Mouse (Mus musculus): ENCODE measurements around the gene Pdzrn3. TPM values are rescaled to one million over a fixed set of nuclear protein-coding genes. Genes with fewer than 3 reads are reported as not detected.

Pdzrn3 gene
- total and polyA plus RNA-seq, 3 experiments, result not detected

GRCm38 (mm10) chr6:101306834-101307233, 70.9 kb downstream of the Pdzrn3 start:
- H3K36me3 ChIP-seq (replicated peaks in 1 of 2; ENCODE audit: control insufficient read depth in 1 of 2, insufficient read depth in 1 of 2, low read length in 1 of 2), result no peaks in the 10 kb centered on the region
- TF ChIP-seq TCF12 (IDR thresholded peaks at IDR 0.05; ENCODE audit: low read depth, low read length) (no peak), TBP (conservative IDR thresholded peaks at IDR 0.05; ENCODE audit: low read depth, low read length) (no peak), JUND (conservative IDR thresholded peaks at IDR 0.05; ENCODE audit: low read depth, low read length) (no peak), RAD21 (IDR thresholded peaks at IDR 0.05; ENCODE audit: low read depth, low read length) (no peak), ZNF384 (IDR thresholded peaks at IDR 0.05; ENCODE audit: low read depth, low read length) (no peak), ETS1 (conservative IDR thresholded peaks at IDR 0.05; ENCODE audit: low read depth, low read length) (no peak), MAFK (IDR thresholded peaks at IDR 0.05; ENCODE audit: insufficient replicate concordance, low read length) (no peak), MYC (IDR thresholded peaks at IDR 0.05; ENCODE audit: low read depth, low read length) (no peak), USF1 (IDR thresholded peaks at IDR 0.05; ENCODE audit: low read depth, low read length) (no peak), NRF1 (IDR thresholded peaks at IDR 0.05; ENCODE audit: low read depth, low read length) (no peak), POLR2AphosphoS2 (IDR thresholded peaks at IDR 0.05; ENCODE audit: low read depth, low read length) (no peak), SMC3 (IDR thresholded peaks at IDR 0.05; ENCODE audit: low read depth, low read length) (no peak), POLR2A (IDR thresholded peaks at IDR 0.05; ENCODE audit: low read depth, low read length) (no peak), ZMIZ1 (IDR thresholded peaks at IDR 0.05; ENCODE audit: low read depth, low read length) (no peak), HCFC1 (IDR thresholded peaks at IDR 0.05; ENCODE audit: low read depth, low read length) (no peak), KAT2A (IDR thresholded peaks at IDR 0.05; ENCODE audit: insufficient replicate concordance, low read length) (no peak), ZKSCAN1 (IDR thresholded peaks at IDR 0.05; ENCODE audit: borderline replicate concordance, low read depth, low read length) (no peak)
- H3K9me3 ChIP-seq (replicated peaks; ENCODE audit: low read length), result peaks cover 78% of the 10 kb centered on the region
- no peak for DNase-seq (ENCODE audit: extremely low read depth)
- H3K4me2 ChIP-seq (ENCODE audit: insufficient read depth, low read depth, poor library complexity, severe bottlenecking), result no peak overlapping the region
- no peak overlapping the region for H3K4me3 ChIP-seq (replicated peaks in 1 of 3; ENCODE audit: low read depth in 2 of 3, low read length in 2 of 3, poor library complexity in 1 of 3)
- H3K27me3 ChIP-seq (replicated peaks), result no peaks in the 10 kb centered on the region
- H3K27ac ChIP-seq (ENCODE audit: insufficient read depth, low read depth), result no peak overlapping the region
- no peaks in the 10 kb centered on the region for H3K4me1 ChIP-seq (ENCODE audit: control insufficient read depth in 1 of 2, insufficient read depth in 2 of 2)
- no peak overlapping the region for H3K9ac ChIP-seq (ENCODE audit: insufficient read depth, low read depth)
- H3K79me2 ChIP-seq (replicated peaks; ENCODE audit: control insufficient read depth, extremely low read depth, insufficient read depth, poor library complexity, severe bottlenecking), result no peaks in the 10 kb centered on the region
- dilution Hi-C loops (cut with MboI; ENCODE audit: extremely low pct_ligation_motif_present, extremely low pct_unique_long_range_greater_than_20kb, low sequenced_read_pairs) (no loop called here), in situ Hi-C loops (cut with MboI; ENCODE audit: low pct_ligation_motif_present, low pct_unique_long_range_greater_than_20kb, low sequenced_read_pairs) (no loop called here)

DNA sequence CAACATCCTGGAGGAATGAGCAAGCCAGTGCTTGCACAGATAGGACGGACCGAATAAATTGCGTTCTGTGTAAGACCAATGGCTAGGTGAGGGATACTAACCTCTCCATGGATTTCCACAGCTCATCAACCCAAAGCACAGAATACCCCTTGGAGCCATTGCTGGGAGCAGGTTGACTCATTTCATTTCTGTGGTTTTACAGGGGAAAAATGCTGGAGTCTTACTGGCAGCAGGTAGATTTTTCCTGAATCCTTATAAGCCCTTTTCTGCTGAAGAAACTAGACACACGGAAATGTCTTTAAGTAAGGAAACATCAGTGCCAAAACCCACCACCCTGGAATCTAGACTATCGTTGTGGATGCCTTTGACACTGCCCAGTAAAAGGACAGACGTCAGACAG, 72.2 kb downstream of the Pdzrn3 start:
- in situ Hi-C loops (cut with MboI; ENCODE audit: low pct_ligation_motif_present, low pct_unique_long_range_greater_than_20kb, low sequenced_read_pairs), result no loop called here

More for the DNA sequence above, 72.2 kb downstream of the Pdzrn3 start:
- no peak overlapping the region for H3K4me3 ChIP-seq (replicated peaks in 1 of 3; ENCODE audit: low read depth in 2 of 3, low read length in 2 of 3, poor library complexity in 1 of 3)
- no peaks in the 10 kb centered on the region for H3K36me3 ChIP-seq (replicated peaks in 1 of 2; ENCODE audit: control insufficient read depth in 1 of 2, insufficient read depth in 1 of 2, low read length in 1 of 2)
- no peaks in the 10 kb centered on the region for H3K27me3 ChIP-seq (replicated peaks)
- H3K4me2 ChIP-seq (ENCODE audit: insufficient read depth, low read depth, poor library complexity, severe bottlenecking), result no peak overlapping the region
- no peak overlapping the region for H3K9ac ChIP-seq (ENCODE audit: insufficient read depth, low read depth)
- no peak for TF ChIP-seq JUN (IDR thresholded peaks at IDR 0.05; ENCODE audit: insufficient read depth, low read depth, low read length)
- no peak for TF ChIP-seq PAX5 (IDR thresholded peaks at IDR 0.05; ENCODE audit: low read length)
- TF ChIP-seq MAZ (IDR thresholded peaks at IDR 0.05; ENCODE audit: low read depth, low read length), result no peak
- no peak for TF ChIP-seq CHD1 (IDR thresholded peaks at IDR 0.05; ENCODE audit: low read depth, low read length)
- no peak for TF ChIP-seq EP300 (IDR thresholded peaks at IDR 0.05; ENCODE audit: low read length)
- no peak for TF ChIP-seq ELF1 (IDR thresholded peaks at IDR 0.05; ENCODE audit: low read depth, low read length)
- no peak for TF ChIP-seq KAT2A (IDR thresholded peaks at IDR 0.05; ENCODE audit: insufficient replicate concordance, low read length)
- no peak for TF ChIP-seq HCFC1 (IDR thresholded peaks at IDR 0.05; ENCODE audit: low read depth, low read length)
- no peak for TF ChIP-seq ZMIZ1 (IDR thresholded peaks at IDR 0.05; ENCODE audit: low read depth, low read length)
- no peak for TF ChIP-seq BHLHE40 (IDR thresholded peaks at IDR 0.05; ENCODE audit: low read depth, low read length)
- no peak for TF ChIP-seq MEF2A (IDR thresholded peaks at IDR 0.05; ENCODE audit: borderline replicate concordance, low read depth, low read length)
- no peak for TF ChIP-seq USF2 (conservative IDR thresholded peaks at IDR 0.05; ENCODE audit: low read depth, low read length)
- H3K27ac ChIP-seq (ENCODE audit: insufficient read depth, low read depth), result no peak overlapping the region
- H3K79me2 ChIP-seq (replicated peaks; ENCODE audit: control insufficient read depth, extremely low read depth, insufficient read depth, poor library complexity, severe bottlenecking), result no peaks in the 10 kb centered on the region
- H3K9me3 ChIP-seq (replicated peaks; ENCODE audit: low read length), result peaks cover 76% of the 10 kb centered on the region
- dilution Hi-C loops (cut with MboI; ENCODE audit: extremely low pct_ligation_motif_present, extremely low pct_unique_long_range_greater_than_20kb, low sequenced_read_pairs), result no loop called here
- no peak for DNase-seq (ENCODE audit: extremely low read depth)
- no peaks in the 10 kb centered on the region for H3K4me1 ChIP-seq (ENCODE audit: control insufficient read depth in 1 of 2, insufficient read depth in 2 of 2)
